ENCODE assay signal across 12 mouse cellular contexts in the genomic region with DNA sequence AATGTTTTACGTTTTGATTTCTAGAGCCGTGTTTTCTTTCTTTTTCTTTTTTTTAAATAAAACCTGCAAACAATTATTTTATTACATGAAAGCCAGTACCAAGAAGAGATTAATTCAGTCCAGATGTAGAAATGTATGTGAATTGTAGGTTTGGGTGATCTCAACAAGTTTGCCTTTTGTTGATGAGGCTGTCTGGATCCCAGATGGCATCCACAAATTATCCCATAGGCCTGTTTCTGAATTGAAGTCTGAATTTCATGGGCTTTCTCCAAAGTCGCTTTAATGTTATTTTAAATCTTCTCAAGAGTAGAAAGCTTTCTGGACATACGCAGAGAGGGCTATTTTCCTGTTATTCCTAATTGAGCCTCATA. TPM values are rescaled to one million over a fixed set of nuclear protein-coding genes. Genes with fewer than 3 reads are reported as not detected.
DNase-seq lines count a peak whose midpoint lies in the region; ATAC-seq and TF ChIP-seq lines count a peak whose summit lies in the region.
"Had no signal": no experiment of that assay in that cellular context is flagged by ENCODE, and none has a peak within 500 bp of the region (broad histone marks: within the 10 kb centered on the region; RNA-seq: fewer than 3 reads in every experiment).

No protein-coding gene starts in this region.

- no peaks in the 10 kb centered on the region for H3K36me3 ChIP-seq in forebrain, embryonic 10.5 days (replicated peaks)
- H3K36me3 ChIP-seq in forebrain, embryonic 13.5 days (ENCODE audit: poor library complexity, severe bottlenecking), result no peaks in the 10 kb centered on the region
- no peaks in the 10 kb centered on the region for H3K36me3 ChIP-seq in kidney, embryonic 14.5 days (ENCODE audit: control insufficient read depth, insufficient read depth, low read length)
- H3K36me3 ChIP-seq in embryonic facial prominence, embryonic 11.5 days (replicated peaks; ENCODE audit: control insufficient read depth, insufficient read depth, low read depth, low read length), result no peaks in the 10 kb centered on the region
- H3K36me3 ChIP-seq in myocyte (ENCODE audit: control insufficient read depth, insufficient read depth), result no peaks in the 10 kb centered on the region

- H3K9me3 ChIP-seq in forebrain, embryonic 10.5 days, result no peaks in the 10 kb centered on the region
- no peaks in the 10 kb centered on the region for H3K9me3 ChIP-seq in forebrain, embryonic 13.5 days (replicated peaks)
- no peaks in the 10 kb centered on the region for H3K9me3 ChIP-seq in kidney, embryonic 14.5 days (ENCODE audit: control insufficient read depth, low read length)
- no peaks in the 10 kb centered on the region for H3K9me3 ChIP-seq in embryonic facial prominence, embryonic 11.5 days (replicated peaks; ENCODE audit: control insufficient read depth, low read length)

- no peak overlapping the region for H3K9ac ChIP-seq in forebrain, embryonic 13.5 days
- no peak overlapping the region for H3K9ac ChIP-seq in kidney, embryonic 14.5 days (ENCODE audit: low read depth, low read length)
- no peak overlapping the region for H3K9ac ChIP-seq in embryonic facial prominence, embryonic 11.5 days (replicated peaks; ENCODE audit: low read length)

- no peaks in the 10 kb centered on the region for H3K27me3 ChIP-seq in forebrain, embryonic 10.5 days (ENCODE audit: poor library complexity, severe bottlenecking)
- H3K27me3 ChIP-seq in forebrain, embryonic 13.5 days, result no peaks in the 10 kb centered on the region
- H3K27me3 ChIP-seq in kidney, embryonic 14.5 days (ENCODE audit: control insufficient read depth, insufficient read depth, low read length), result no peaks in the 10 kb centered on the region
- no peaks in the 10 kb centered on the region for H3K27me3 ChIP-seq in embryonic facial prominence, embryonic 11.5 days (ENCODE audit: control insufficient read depth, insufficient read depth, low read length)
- H3K27me3 ChIP-seq in myocyte (ENCODE audit: control insufficient read depth, insufficient read depth, insufficient read length), result no peaks in the 10 kb centered on the region
- H3K27me3 ChIP-seq: Patski had no signal

- peak overlapping the region; percentile 31; the same call in 1 of the 2 replicates for H3K27ac ChIP-seq in forebrain, embryonic 10.5 days
- no peak overlapping the region for H3K27ac ChIP-seq in forebrain, embryonic 13.5 days
- H3K27ac ChIP-seq in kidney, embryonic 14.5 days (ENCODE audit: low read depth, low read length), result no peak overlapping the region
- no peak overlapping the region; the same call in 1 of the 2 replicates for H3K27ac ChIP-seq in embryonic facial prominence, embryonic 11.5 days (replicated peaks; ENCODE audit: low read depth, low read length)

- no peak for DNase-seq in forebrain, embryonic 10.5 days (ENCODE audit: extremely low spot score, low spot score)
- DNase-seq in kidney, postnatal 25 days, result no peak
- DNase-seq in embryonic facial prominence, embryonic 11.5 days (ENCODE audit: low spot score), result peak; percentile 83
- DNase-seq in natural killer cell, adult 2 months (ENCODE audit: low spot score in 2 of 2), result no peak
- DNase-seq: cerebellum, adult 9-10 months; layer of hippocampus, postnatal 36 days had no signal

- peaks cover 69% of the 10 kb centered on the region for H3K79me2 ChIP-seq in myocyte (ENCODE audit: control insufficient read depth, insufficient read depth)

- H3K4me2 ChIP-seq in forebrain, embryonic 13.5 days, result no peak overlapping the region
- peak overlapping the region; percentile 78; the same call in 1 of the 2 replicates for H3K4me2 ChIP-seq in kidney, embryonic 14.5 days (replicated peaks; ENCODE audit: low read depth, low read length)
- no peak overlapping the region for H3K4me2 ChIP-seq in embryonic facial prominence, embryonic 11.5 days (ENCODE audit: low read depth, low read length)
- H3K4me2 ChIP-seq in myocyte (ENCODE audit: low read depth), result peak overlapping the region; percentile 89

- peaks cover 55% of the 10 kb centered on the region for H3K4me1 ChIP-seq in forebrain, embryonic 10.5 days
- H3K4me1 ChIP-seq in forebrain, embryonic 13.5 days, result peaks cover 32% of the 10 kb centered on the region
- peaks cover 13% of the 10 kb centered on the region for H3K4me1 ChIP-seq in kidney, embryonic 14.5 days (ENCODE audit: control insufficient read depth, insufficient read depth, low read length)
- H3K4me1 ChIP-seq in embryonic facial prominence, embryonic 11.5 days (ENCODE audit: control insufficient read depth, insufficient read depth, low read length), result no peaks in the 10 kb centered on the region; the same call in 1 of the 2 replicates

- no peak for ATAC-seq in forebrain, embryonic 13.5 days
- no peak for ATAC-seq in kidney, embryonic 14.5 days (ENCODE audit: low FRiP score, low TSS enrichment)
- no peak for ATAC-seq in embryonic facial prominence, embryonic 11.5 days (replicated peaks; ENCODE audit: insufficient number of reproducible peaks, low FRiP score, low TSS enrichment, low read depth)
- ATAC-seq in megakaryocyte-erythroid progenitor cell, adult 5-6 weeks (replicated peaks; ENCODE audit: low FRiP score, low TSS enrichment, poor library complexity, severe bottlenecking), result no peak
- ATAC-seq: intestine, postnatal 0 days; Patski had no signal

- H3ac ChIP-seq in myocyte (ENCODE audit: control insufficient read depth, insufficient read length), result no peak overlapping the region

- TF ChIP-seq POLR2A in myocyte (IDR thresholded peaks at IDR 0.05; ENCODE audit: insufficient read length, low read depth), result no peak

- WGBS in forebrain, embryonic 10.5 days, result 58% methylated on average over 4 of the region's 4 CpGs
- 68% methylated on average over 4 of the region's 4 CpGs for WGBS in forebrain, embryonic 13.5 days
- 67% methylated on average over 4 of the region's 4 CpGs for WGBS in kidney, embryonic 14.5 days
- 19% methylated on average over 4 of the region's 4 CpGs for WGBS in embryonic facial prominence, embryonic 11.5 days

- H3K4me3 ChIP-seq in forebrain, embryonic 10.5 days, result peak overlapping the region; percentile 84
- H3K4me3 ChIP-seq in forebrain, embryonic 13.5 days, result no peak overlapping the region
- no peak overlapping the region for H3K4me3 ChIP-seq in kidney, embryonic 14.5 days (ENCODE audit: low read length)
- H3K4me3 ChIP-seq in embryonic facial prominence, embryonic 11.5 days (ENCODE audit: low read depth, low read length), result no peak overlapping the region
- peak overlapping the region; percentile 84 for H3K4me3 ChIP-seq in myocyte

TF ChIP-seq in myocyte, 11 proteins besides CTCF, POLR2A, EP300 and RAD21:
- no peak for TF ChIP-seq E2F4 (IDR thresholded peaks at IDR 0.05; ENCODE audit: insufficient read depth)
- TF ChIP-seq REST (IDR thresholded peaks at IDR 0.05; ENCODE audit: insufficient read depth, insufficient read length), result no peak
- TF ChIP-seq MAX (IDR thresholded peaks at IDR 0.05; ENCODE audit: low read depth), result no peak
- TF ChIP-seq MYOD1 (IDR thresholded peaks at IDR 0.05; ENCODE audit: control insufficient read depth in 1 of 3, insufficient read length in 2 of 3, low read depth in 2 of 3), result no peak
- TF ChIP-seq CEBPB (IDR thresholded peaks at IDR 0.05; ENCODE audit: insufficient read depth, poor library complexity, severe bottlenecking), result no peak
- TF ChIP-seq POLR2AphosphoS2 (IDR thresholded peaks at IDR 0.05; ENCODE audit: insufficient read length, low read depth), result no peak
- TF ChIP-seq MYOG (IDR thresholded peaks at IDR 0.05; ENCODE audit: control insufficient read depth in 1 of 3, insufficient read depth in 1 of 3, insufficient read length in 2 of 3, low read depth in 2 of 3), result no peak
- TF ChIP-seq TCF3 (IDR thresholded peaks at IDR 0.05; ENCODE audit: insufficient read length, low read depth), result no peak
- TF ChIP-seq TCF12 (IDR thresholded peaks at IDR 0.05; ENCODE audit: insufficient read depth, poor library complexity, severe bottlenecking), result no peak
- no peak for TF ChIP-seq SRF (IDR thresholded peaks at IDR 0.05; ENCODE audit: control insufficient read depth, insufficient read length, low read depth)
- no peak for TF ChIP-seq USF1 (IDR thresholded peaks at IDR 0.05; ENCODE audit: low read depth)
TF ChIP-seq in myocyte: peak in this region for 0.

RNA-seq across cellular contexts. Expression of gene Frmd6, which starts 2.6 kb away (rescaled TPM):
- polyA plus RNA-seq in forebrain, embryonic 10.5 days (2016; fragmentation: Nextera tagmentation; extraction: Ambion mirVana), result 25.1 and 27.8 TPM in 2 replicates
- 6.4 and 6.8 TPM in 2 replicates for polyA plus RNA-seq in forebrain, embryonic 13.5 days (2015; fragmentation: Nextera tagmentation; extraction: Ambion mirVana)
- polyA plus RNA-seq in kidney, embryonic 14.5 days (2014; fragmentation: Nextera tagmentation; extraction: Ambion mirVana), result 10.8 and 17.4 TPM in 2 replicates
- polyA plus RNA-seq in embryonic facial prominence, embryonic 11.5 days (2014; fragmentation: Nextera tagmentation; extraction: Ambion mirVana), result 63.5 and 68.9 TPM in 2 replicates
- 11.7 TPM for polyA plus RNA-seq in myocyte (2012; fragmentation: generic; extraction: Trizol)
- 3.0 and 3.6 TPM in 2 replicates for total RNA-seq in megakaryocyte-erythroid progenitor cell, adult 5-6 weeks (2014; fragmentation: Nextera tagmentation)
- total RNA-seq in megakaryocyte-erythroid progenitor cell, adult 5-6 weeks (2017), result 2.3 and 5.4 TPM in 2 replicates

Comparison
In these comparisons a context has a peak if more than half of its experiments do, and no peak if none do; other contexts are left out.
1. H3K4me3 ChIP-seq: peak in forebrain, embryonic 10.5 days (single experiment) and myocyte (single experiment); none in forebrain, embryonic 13.5 days (single experiment), kidney, embryonic 14.5 days (single experiment) and embryonic facial prominence, embryonic 11.5 days (single experiment).
2. H3K4me2 ChIP-seq: peak in kidney, embryonic 14.5 days (single experiment) and myocyte (single experiment); none in forebrain, embryonic 13.5 days (single experiment) and embryonic facial prominence, embryonic 11.5 days (single experiment).